Mouse (Mus musculus) heart, embryonic 16.5 days (tissue): ENCODE measurements around the gene Syne1. TPM values are rescaled to one million over a fixed set of nuclear protein-coding genes. Genes with fewer than 3 reads are reported as not detected.
A peak's percentile ranks its signal among the peaks of the same experiment; 100 is the strongest.

Experiments
- ATAC-seq: fragments of 200-750 bp; cut with Nextera tagmentation; replicated peaks from 2 replicates; pipeline ENCODE4 v1.8.0; 2017; ENCODE audit warnings: moderate number of reproducible peaks; ENCODE audit not compliant: insufficient read depth, low FRiP score; ENCODE audit errors: extremely low read depth
- H3K27ac ChIP-seq: fragments of 300-500 bp; sonication (generic); 2 replicates; pipeline ENCODE4 v1.5.1; 2014; ENCODE audit warnings: mild to moderate bottlenecking, low read length, control low read depth, moderate library complexity
- H3K27me3 ChIP-seq: fragments of 300-500 bp; sonication (generic); 2 replicates; pipeline ENCODE4 v1.6.1; 2014; ENCODE audit warnings: low read length, mixed read lengths; ENCODE audit not compliant: control insufficient read depth, insufficient read depth
- H3K36me3 ChIP-seq: fragments of 300-500 bp; sonication (generic); 2 replicates; pipeline ENCODE4 v1.6.1; 2014; ENCODE audit not compliant: control insufficient read depth, insufficient read depth
- H3K4me1 ChIP-seq: fragments of 300-500 bp; sonication (generic); 2 replicates; pipeline ENCODE4 v1.6.1; 2014; ENCODE audit warnings: low read length, mixed read lengths; ENCODE audit not compliant: control insufficient read depth, insufficient read depth
- H3K4me2 ChIP-seq: fragments of 300-500 bp; sonication (generic); 2 replicates; pipeline ENCODE4 v1.6.1; 2014; ENCODE audit warnings: low read depth, mild to moderate bottlenecking, control low read depth, low read length
- H3K4me3 ChIP-seq: fragments of 300-500 bp; sonication (generic); 2 replicates; pipeline ENCODE4 v1.5.1; 2014; ENCODE audit warnings: mild to moderate bottlenecking, control low read depth, low read length
- H3K9ac ChIP-seq: fragments of 300-500 bp; sonication (generic); 2 replicates; pipeline ENCODE4 v1.6.1; 2014; ENCODE audit warnings: low read length, control low read depth
- H3K9me3 ChIP-seq: fragments of 300-500 bp; sonication (generic); replicated peaks from 2 replicates; pipeline ENCODE4 v1.6.1; 2016; ENCODE audit warnings: low read length; ENCODE audit not compliant: control insufficient read depth
- WGBS: fragments of 180-500 bp; shearing (Covaris S2); extraction: QIAGEN DNeasy Blood & Tissue Kit; methylation state at CpG from one replicate; pipeline ENCODE4 v1.1.7; 2014; 5-methylcytosine and 5-hydroxymethylcytosine counted together
- polyA plus RNA-seq: library from polyadenylated mRNA; unstranded; fragments of >200 nt; fragmentation: Nextera tagmentation; extraction: Ambion mirVana; gene quantifications from 2 replicates; pipeline ENCODE4 v1.2.1, GENCODE M21; 2015

Gene Syne1
- polyA plus RNA-seq, 1 experiment from 2014 or later = 25.7 TPM

DNA sequence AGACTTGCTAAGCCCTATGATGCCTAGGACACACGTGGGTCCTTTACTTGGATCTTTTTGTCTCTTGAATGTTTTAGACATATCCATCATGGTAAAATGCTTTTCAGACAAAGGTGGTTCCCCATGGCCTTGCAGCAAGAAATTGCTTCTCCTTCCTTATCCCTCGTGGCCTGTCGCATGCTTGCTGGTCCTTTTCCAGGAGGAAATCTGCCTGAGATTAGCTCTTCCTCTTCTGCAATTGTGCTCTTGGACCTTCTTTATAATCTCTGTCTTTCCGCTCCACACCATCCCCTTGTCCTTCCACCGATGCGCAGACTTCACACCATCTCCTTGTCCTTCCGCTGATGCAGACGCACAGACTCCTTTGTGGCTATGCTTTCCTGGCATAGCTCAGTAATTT, 18.8 kb upstream of the Syne1 start:
- no peaks in the 10 kb centered on the region for H3K27me3 ChIP-seq
- no peak overlapping the region for H3K4me3 ChIP-seq
- no peaks in the 10 kb centered on the region for H3K4me1 ChIP-seq
- H3K4me2 ChIP-seq = no peak overlapping the region
- H3K9ac ChIP-seq = no peak overlapping the region
- no peaks in the 10 kb centered on the region; the same call in 1 of the 2 replicates for H3K9me3 ChIP-seq
- H3K27ac ChIP-seq = no peak overlapping the region
- no peak for ATAC-seq
- WGBS = 68% methylated on average over 8 of the region's 8 CpGs
- H3K36me3 ChIP-seq = no peaks in the 10 kb centered on the region

DNA sequence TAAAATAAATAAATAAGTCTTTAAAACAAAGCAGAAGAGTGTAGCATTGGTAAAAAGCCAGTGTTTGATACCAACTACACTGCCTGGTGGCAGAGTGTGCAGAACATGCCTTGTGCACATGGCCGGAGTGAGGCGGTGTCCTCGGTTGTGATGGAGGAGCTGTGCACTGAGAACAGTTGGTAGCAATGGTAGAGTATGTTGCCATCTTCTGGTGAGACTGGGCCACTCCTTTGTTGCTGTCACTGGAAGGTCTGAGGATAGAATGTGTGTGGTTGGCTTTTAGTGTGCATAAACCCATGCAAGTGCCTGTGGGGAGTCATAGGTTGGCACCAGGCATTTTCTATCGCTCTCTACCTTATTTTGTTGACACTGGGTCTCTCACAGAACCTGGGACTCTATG, 17.7 kb upstream of the Syne1 start:
- no peak for ATAC-seq
- Histone ChIP-seq H3K36me3 (no peaks in the 10 kb centered on the region), H3K9me3 (no peaks in the 10 kb centered on the region; the same call in 1 of the 2 replicates), H3K27ac (no peak overlapping the region), H3K4me1 (no peaks in the 10 kb centered on the region), H3K4me3 (no peak overlapping the region), H3K9ac (no peak overlapping the region), H3K27me3 (no peaks in the 10 kb centered on the region), H3K4me2 (no peak overlapping the region)
- WGBS = 78% methylated on average over 4 of the region's 4 CpGs

DNA sequence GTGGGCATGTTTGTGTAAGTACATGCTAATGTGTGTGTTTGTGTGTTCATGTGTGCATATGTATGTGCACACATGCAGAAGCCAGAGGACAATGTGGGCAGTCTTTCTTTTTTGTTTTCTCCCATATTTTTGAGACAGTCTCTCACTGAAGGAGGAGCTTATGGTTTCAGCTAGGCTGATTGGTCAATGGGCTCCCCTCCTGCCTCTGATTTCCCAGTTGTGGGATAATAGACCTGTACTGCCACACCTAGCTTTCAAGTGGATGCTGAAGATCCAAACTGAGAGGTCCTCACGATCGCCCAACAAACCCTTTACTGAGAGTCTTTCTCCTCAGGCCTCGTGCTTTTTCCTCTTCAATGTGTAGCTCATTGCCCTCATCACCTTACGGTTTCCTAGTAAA, 10.4 kb upstream of the Syne1 start:
- WGBS = 74% methylated on average over 4 of the region's 4 CpGs
- ATAC-seq = no peak

DNA sequence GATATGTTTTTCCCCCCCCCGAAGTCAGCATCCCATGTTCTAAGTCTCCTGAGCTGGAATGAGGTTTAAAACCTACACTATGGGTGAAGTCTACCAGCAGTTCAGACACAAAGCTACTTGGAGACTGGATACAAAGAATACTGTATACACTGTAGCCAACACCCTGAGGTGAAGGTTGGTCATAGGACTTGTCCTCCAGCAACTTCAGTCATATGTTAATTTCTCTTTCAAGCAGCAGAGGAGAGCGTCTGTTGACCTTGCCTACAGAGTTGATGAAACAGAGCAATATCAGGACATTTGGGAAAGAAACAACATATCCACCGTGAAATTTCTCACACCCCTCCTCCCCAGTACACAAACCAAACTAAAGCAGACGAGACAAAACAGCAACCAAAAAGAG, 9.2 kb upstream of the Syne1 start:
- ATAC-seq = no peak

More for the DNA sequence above, 10.4 kb upstream of the Syne1 start:
- Histone ChIP-seq H3K27ac (no peak overlapping the region), H3K4me2 (no peak overlapping the region), H3K27me3 (no peaks in the 10 kb centered on the region), H3K4me3 (no peak overlapping the region), H3K4me1 (no peaks in the 10 kb centered on the region), H3K36me3 (no peaks in the 10 kb centered on the region), H3K9ac (no peak overlapping the region), H3K9me3 (no peaks in the 10 kb centered on the region)

GRCm38 (mm10) chr10:5558808-5559207, 7.5 kb upstream of the Syne1 start:
- Histone ChIP-seq H3K4me3 (no peak overlapping the region), H3K27ac (no peak overlapping the region), H3K9me3 (no peaks in the 10 kb centered on the region), H3K4me2 (no peak overlapping the region), H3K36me3 (no peaks in the 10 kb centered on the region), H3K27me3 (no peaks in the 10 kb centered on the region), H3K9ac (no peak overlapping the region), H3K4me1 (no peaks in the 10 kb centered on the region)
- no peak for ATAC-seq

More for the DNA sequence above, 9.2 kb upstream of the Syne1 start:
- 69% methylated on average over 4 of the region's 4 CpGs for WGBS
- Histone ChIP-seq H3K4me2 (no peak overlapping the region), H3K9ac (no peak overlapping the region), H3K9me3 (no peaks in the 10 kb centered on the region), H3K4me1 (no peaks in the 10 kb centered on the region), H3K27me3 (no peaks in the 10 kb centered on the region), H3K27ac (no peak overlapping the region), H3K36me3 (no peaks in the 10 kb centered on the region), H3K4me3 (no peak overlapping the region)

GRCm38 (mm10) chr10:5554941-5555340, 3.7 kb upstream of the Syne1 start:
- Histone ChIP-seq H3K4me1 (peaks cover 2% of the 10 kb centered on the region; the same call in 1 of the 2 replicates), H3K36me3 (no peaks in the 10 kb centered on the region), H3K9ac (no peak overlapping the region), H3K4me2 (no peak overlapping the region), H3K9me3 (no peaks in the 10 kb centered on the region), H3K27me3 (no peaks in the 10 kb centered on the region; the same call in none of the 2 replicates), H3K4me3 (no peak overlapping the region), H3K27ac (no peak overlapping the region)
- ATAC-seq = no peak; the same call in 1 of the 2 replicates
- 18% methylated on average over 5 of the region's 5 CpGs for WGBS

DNA sequence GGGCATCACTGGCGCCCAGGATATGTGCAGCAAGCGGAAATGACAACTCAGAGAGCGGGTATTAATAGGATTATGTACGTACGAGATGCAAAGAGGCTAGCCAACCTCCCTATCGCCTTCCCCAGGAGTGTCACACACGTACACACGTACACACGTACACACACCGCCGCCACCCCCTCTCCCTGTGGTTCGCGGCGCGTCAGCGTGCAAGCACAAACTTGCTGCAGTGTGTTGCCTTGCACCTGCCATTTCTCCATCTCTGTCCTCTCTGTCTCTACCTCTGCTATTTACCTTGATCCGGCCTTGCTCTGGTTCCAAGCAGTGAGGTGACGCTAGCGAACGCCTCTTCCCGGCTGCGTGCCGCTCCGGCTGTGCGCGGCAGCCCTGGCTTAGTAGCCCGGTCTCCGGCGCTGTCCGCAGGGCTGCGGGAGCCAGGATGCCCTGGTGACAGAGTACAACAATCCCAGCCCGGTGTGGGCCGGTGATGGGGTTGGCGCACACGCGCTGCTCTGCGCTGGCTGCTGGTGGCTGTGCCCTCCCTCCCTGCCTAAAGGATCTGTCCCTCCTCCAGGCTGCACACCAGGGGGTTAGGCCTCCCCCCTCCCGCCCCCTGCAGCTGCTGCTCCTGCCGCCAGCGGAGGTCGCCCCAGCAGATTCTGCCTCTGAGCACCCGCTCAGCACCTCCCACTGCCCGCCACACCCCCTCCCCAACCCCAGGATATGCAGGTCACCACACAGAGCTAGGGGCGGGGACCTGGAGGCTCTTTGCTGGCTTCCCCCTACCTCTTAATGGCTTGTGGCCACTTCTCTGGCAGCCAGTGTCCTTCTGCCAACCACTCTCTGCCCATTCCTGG, 887 bp downstream of the Syne1 start:
- Histone ChIP-seq H3K9ac (peak overlapping the region; percentile 65), H3K4me3 (peak overlapping the region; percentile 58), H3K9me3 (no peaks in the 10 kb centered on the region), H3K4me2 (peak overlapping the region; percentile 86), H3K4me1 (peaks cover 6% of the 10 kb centered on the region; the same call in 1 of the 2 replicates), H3K36me3 (no peaks in the 10 kb centered on the region), H3K27ac (no peak overlapping the region), H3K27me3 (no peaks in the 10 kb centered on the region; the same call in none of the 2 replicates)
- ATAC-seq = peak; percentile 78
- 1% methylated on average over 44 of the region's 44 CpGs for WGBS

- ATAC-seq = peak; percentile 17; the same call in 1 of the 2 replicates
- 12% methylated on average over 6 of the region's 6 CpGs for WGBS
- H3K4me2 ChIP-seq = peak overlapping the region; percentile 86
- no peaks in the 10 kb centered on the region for H3K36me3 ChIP-seq
- H3K9me3 ChIP-seq = no peaks in the 10 kb centered on the region
- H3K9ac ChIP-seq = no peak overlapping the region
- peak overlapping the region; percentile 58 for H3K4me3 ChIP-seq
- no peaks in the 10 kb centered on the region; the same call in none of the 2 replicates for H3K27me3 ChIP-seq
- H3K27ac ChIP-seq = no peak overlapping the region
- H3K4me1 ChIP-seq = peaks cover 6% of the 10 kb centered on the region; the same call in 1 of the 2 replicates
Measured at GRCm38 (mm10) chr10:5549871-5550167, 1.5 kb downstream of the Syne1 start.

DNA sequence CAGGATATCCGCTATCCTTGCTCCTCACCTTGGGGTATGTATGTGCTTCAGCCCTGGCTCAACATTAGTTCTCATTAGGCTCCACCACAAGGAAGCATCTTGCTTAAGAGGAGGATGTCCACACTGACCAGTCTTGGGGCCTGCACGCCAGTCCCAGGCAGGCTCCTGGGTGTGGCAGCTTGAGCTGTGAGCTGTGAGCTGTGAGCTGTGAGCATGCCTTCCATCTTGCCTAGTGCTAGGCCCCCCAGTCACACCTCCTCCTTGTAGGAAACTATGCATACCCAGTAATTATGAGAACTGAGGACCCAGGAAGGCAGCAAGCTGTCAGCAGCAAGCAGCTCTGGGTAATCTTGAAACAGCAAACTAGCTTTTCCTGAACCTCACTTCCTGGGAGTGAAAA, 2.6 kb downstream of the Syne1 start:
- Histone ChIP-seq H3K4me1 (peaks cover 6% of the 10 kb centered on the region; the same call in 1 of the 2 replicates), H3K9me3 (no peaks in the 10 kb centered on the region), H3K4me3 (no peak overlapping the region), H3K4me2 (no peak overlapping the region), H3K27me3 (no peaks in the 10 kb centered on the region; the same call in none of the 2 replicates), H3K36me3 (no peaks in the 10 kb centered on the region), H3K9ac (no peak overlapping the region), H3K27ac (no peak overlapping the region)
- no peak for ATAC-seq
- 71% methylated on average over 2 of the region's 2 CpGs for WGBS
